Mouse (Mus musculus) kidney, adult 2 months (tissue): ENCODE results near the gene Casp8ap2.
A peak's percentile ranks its signal among the peaks of the same experiment; 100 is the strongest.

Source experiments
- CTCF ChIP-seq: fragments of 200-500 bp; conservative IDR thresholded peaks from 2 replicates; pipeline ENCODE4 v1.5.1; 2011; ENCODE audit warnings: low read depth, mild to moderate bottlenecking, control low read depth, low read length, moderate library complexity, mixed read lengths; ENCODE audit not compliant: insufficient read depth, insufficient read length
- POLR2A ChIP-seq: fragments of 200-500 bp; IDR thresholded peaks from one replicate; pipeline ENCODE4 v1.6.1; 2011; ENCODE audit warnings: low read depth, low read length, control low read depth

DNA sequence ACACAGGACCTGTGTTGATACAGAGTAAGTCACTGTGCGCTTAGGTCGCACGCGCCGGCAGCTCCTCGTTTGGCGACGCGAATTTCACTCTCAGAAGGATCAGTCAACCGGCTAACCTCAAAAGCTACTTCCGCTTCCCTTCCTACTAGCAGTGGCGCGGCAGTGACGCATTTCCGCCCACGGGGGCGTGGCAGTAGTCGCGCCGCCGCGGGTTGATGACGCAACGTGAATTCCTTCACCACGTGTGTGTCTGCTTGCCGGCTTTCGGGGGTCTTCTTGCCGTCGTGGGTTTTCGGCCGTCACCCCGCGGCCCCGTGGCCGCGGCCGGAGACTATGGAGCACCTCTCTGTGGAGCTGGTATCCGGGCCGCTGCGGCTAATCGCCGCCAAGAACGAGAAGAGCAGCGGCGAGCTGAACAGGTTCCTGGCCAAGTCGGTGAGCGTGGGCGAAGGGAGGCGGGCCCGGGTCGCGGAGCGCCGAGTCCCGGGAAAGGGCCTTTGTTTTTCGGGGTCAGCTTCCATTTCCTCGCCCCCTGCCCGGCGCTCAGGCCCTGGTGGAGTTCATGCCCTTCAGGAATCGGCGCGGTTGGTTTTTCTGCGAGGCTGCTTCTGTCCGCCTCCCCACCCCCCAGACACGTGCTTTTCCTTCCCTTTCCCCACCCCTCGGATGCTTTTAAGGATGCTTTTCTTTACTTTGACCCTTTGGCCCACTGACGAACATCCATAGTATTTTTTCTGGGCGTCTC lies 41.8 kb downstream of the Casp8ap2 start, which contains the start of gene Mdn1:
- TF ChIP-seq CTCF: 0 out of 2 replicates have a peak, but pooled peaks have one; percentile 2
- peak; percentile 72 for TF ChIP-seq POLR2A
